8 mouse cellular contexts compared by ENCODE assay signal in the genomic region with DNA sequence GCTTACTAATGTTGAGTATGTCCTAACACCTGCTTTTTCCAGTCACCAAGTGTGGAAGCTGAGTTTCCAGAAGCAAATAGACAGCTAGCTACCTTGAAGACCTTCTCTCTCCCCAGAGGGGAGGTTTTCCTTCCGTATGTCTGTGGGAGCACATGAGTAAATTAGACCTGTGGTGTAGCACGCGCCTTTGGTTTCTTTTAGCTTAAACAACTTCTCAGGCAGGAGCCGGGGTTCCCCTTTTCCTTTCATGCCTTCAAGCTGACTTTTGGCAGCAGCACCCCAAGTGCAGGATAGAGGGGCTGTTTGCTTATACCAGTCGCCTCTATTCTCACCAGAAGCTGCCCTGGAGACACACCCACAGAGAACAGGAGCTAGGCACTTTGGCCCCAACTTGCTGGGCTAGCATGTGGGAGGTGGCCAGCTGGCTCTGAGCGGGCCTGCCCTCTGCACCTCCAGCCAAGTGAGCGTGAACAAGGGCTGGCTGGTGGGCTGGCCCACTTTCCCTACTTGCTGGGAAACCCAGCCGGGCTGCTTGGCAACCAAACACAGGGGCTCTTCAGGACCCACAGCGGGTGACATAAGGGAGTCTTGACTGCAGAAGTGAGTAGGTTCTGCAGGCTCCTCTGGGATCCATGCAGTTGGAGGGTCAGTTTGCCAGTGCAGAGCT.
DNase-seq lines count a peak whose midpoint lies in the region; ATAC-seq and TF ChIP-seq lines count a peak whose summit lies in the region.

No protein-coding gene starts in this region.

- H3K9me3 ChIP-seq in embryonic facial prominence, embryonic 14.5 days (ENCODE audit: control insufficient read depth, low read length): no peaks in the 10 kb centered on the region
- H3K9me3 ChIP-seq in embryonic facial prominence, embryonic 10.5 days: no peaks in the 10 kb centered on the region
- H3K9me3 ChIP-seq in neural tube, embryonic 15.5 days (replicated peaks): no peaks in the 10 kb centered on the region

- no peak overlapping the region for H3K4me2 ChIP-seq in embryonic facial prominence, embryonic 14.5 days (ENCODE audit: low read depth, low read length)
- no peak overlapping the region for H3K4me2 ChIP-seq in neural tube, embryonic 15.5 days

- H3K27ac ChIP-seq in embryonic facial prominence, embryonic 14.5 days (replicated peaks; ENCODE audit: low read depth, low read length): no peak overlapping the region
- no peak overlapping the region for H3K27ac ChIP-seq in embryonic facial prominence, embryonic 10.5 days (replicated peaks)
- no peak overlapping the region for H3K27ac ChIP-seq in liver, adult 2 months (replicated peaks; ENCODE audit: insufficient read depth, low read depth, low read length)
- H3K27ac ChIP-seq in neural tube, embryonic 15.5 days (replicated peaks): no peak overlapping the region

- no peak overlapping the region for H3K4me3 ChIP-seq in embryonic facial prominence, embryonic 14.5 days (ENCODE audit: low read depth, low read length)
- no peak overlapping the region for H3K4me3 ChIP-seq in embryonic facial prominence, embryonic 10.5 days
- no peak overlapping the region for H3K4me3 ChIP-seq in liver, adult 2 months (ENCODE audit: insufficient read depth, low read depth, low read length)
- no peak overlapping the region for H3K4me3 ChIP-seq in neural tube, embryonic 15.5 days (replicated peaks)

- DNase-seq in embryonic facial prominence, embryonic 14.5 days (ENCODE audit: low spot score): peak; percentile 27
- DNase-seq in embryonic facial prominence, embryonic 10.5 days (ENCODE audit: low spot score): no peak
- DNase-seq in gastrocnemius, adult 18-20 months (ENCODE audit: low spot score): peak; percentile 53
- peak; percentile 58 for DNase-seq in kidney, postnatal 10 days
- DNase-seq in liver, adult 2 months (ENCODE audit: extremely low read depth, low read depth, low spot score): peak; percentile 38
- DNase-seq in adrenal gland, postnatal 36 days: no peak
- DNase-seq in thymus, postnatal 4 days: no peak

- H3K4me1 ChIP-seq in embryonic facial prominence, embryonic 14.5 days (ENCODE audit: control insufficient read depth, insufficient read depth, low read length): no peaks in the 10 kb centered on the region
- H3K4me1 ChIP-seq in embryonic facial prominence, embryonic 10.5 days: peaks cover 7% of the 10 kb centered on the region; the same call in 1 of the 2 replicates
- no peaks in the 10 kb centered on the region for H3K4me1 ChIP-seq in liver, adult 2 months (ENCODE audit: control insufficient read depth, insufficient read depth, low read length)
- H3K4me1 ChIP-seq in neural tube, embryonic 15.5 days: peaks cover 6% of the 10 kb centered on the region; the same call in 1 of the 2 replicates

- peak; percentile 55; the same call in 1 of the 2 replicates for ATAC-seq in embryonic facial prominence, embryonic 14.5 days (ENCODE audit: low read depth)
- ATAC-seq in neural tube, embryonic 15.5 days (ENCODE audit: low FRiP score): peak; percentile 70

- H3K27me3 ChIP-seq in embryonic facial prominence, embryonic 14.5 days (replicated peaks; ENCODE audit: control insufficient read depth, insufficient read depth, low read length): no peaks in the 10 kb centered on the region
- H3K27me3 ChIP-seq in embryonic facial prominence, embryonic 10.5 days (replicated peaks; ENCODE audit: low read depth, poor library complexity, severe bottlenecking): no peaks in the 10 kb centered on the region
- no peaks in the 10 kb centered on the region for H3K27me3 ChIP-seq in liver, adult 2 months (ENCODE audit: control insufficient read depth, insufficient read depth, low read length)
- peaks cover 4% of the 10 kb centered on the region; the same call in 1 of the 2 replicates for H3K27me3 ChIP-seq in neural tube, embryonic 15.5 days (replicated peaks)

- 71% methylated on average over 9 of the region's 9 CpGs for WGBS in embryonic facial prominence, embryonic 14.5 days
- WGBS in embryonic facial prominence, embryonic 10.5 days: 74% methylated on average over 9 of the region's 9 CpGs
- WGBS in liver, adult 2 months: 56% methylated on average over 9 of the region's 9 CpGs
- WGBS in neural tube, embryonic 15.5 days: 53% methylated on average over 9 of the region's 9 CpGs

- H3K9ac ChIP-seq in embryonic facial prominence, embryonic 14.5 days (ENCODE audit: low read depth, low read length): no peak overlapping the region
- no peak overlapping the region for H3K9ac ChIP-seq in liver, adult 2 months (ENCODE audit: low read depth, low read length)
- no peak overlapping the region for H3K9ac ChIP-seq in neural tube, embryonic 15.5 days (replicated peaks)

- H3K79me2 ChIP-seq in liver, adult 2 months (ENCODE audit: control insufficient read depth, insufficient read depth, low read length): no peaks in the 10 kb centered on the region

- H3K36me3 ChIP-seq in embryonic facial prominence, embryonic 14.5 days (ENCODE audit: control insufficient read depth, insufficient read depth, low read length): peaks cover 5% of the 10 kb centered on the region
- H3K36me3 ChIP-seq in embryonic facial prominence, embryonic 10.5 days (replicated peaks): peaks cover 9% of the 10 kb centered on the region
- no peaks in the 10 kb centered on the region for H3K36me3 ChIP-seq in liver, adult 2 months (ENCODE audit: control insufficient read depth, insufficient read depth, low read length)
- no peaks in the 10 kb centered on the region for H3K36me3 ChIP-seq in neural tube, embryonic 15.5 days

- TF ChIP-seq POLR2A in liver, adult 2 months (IDR thresholded peaks at IDR 0.05; ENCODE audit: extremely low read depth, insufficient read depth, low read length): no peak

- TF ChIP-seq CTCF in liver, adult 2 months (IDR thresholded peaks at IDR 0.05; ENCODE audit: low read depth, low read length): no peak

Comparison
In these comparisons a context has a peak if more than half of its experiments do, and no peak if none do; other contexts are left out.
1. DNase-seq: peak in embryonic facial prominence, embryonic 14.5 days (single experiment), gastrocnemius, adult 18-20 months (single experiment), kidney, postnatal 10 days (single experiment) and liver, adult 2 months (single experiment); none in embryonic facial prominence, embryonic 10.5 days (single experiment), adrenal gland, postnatal 36 days (0 of 2) and thymus, postnatal 4 days (single experiment).